Mouse (Mus musculus): Measurements from ENCODE around the gene Epas1.

The Epas1 gene

DNA sequence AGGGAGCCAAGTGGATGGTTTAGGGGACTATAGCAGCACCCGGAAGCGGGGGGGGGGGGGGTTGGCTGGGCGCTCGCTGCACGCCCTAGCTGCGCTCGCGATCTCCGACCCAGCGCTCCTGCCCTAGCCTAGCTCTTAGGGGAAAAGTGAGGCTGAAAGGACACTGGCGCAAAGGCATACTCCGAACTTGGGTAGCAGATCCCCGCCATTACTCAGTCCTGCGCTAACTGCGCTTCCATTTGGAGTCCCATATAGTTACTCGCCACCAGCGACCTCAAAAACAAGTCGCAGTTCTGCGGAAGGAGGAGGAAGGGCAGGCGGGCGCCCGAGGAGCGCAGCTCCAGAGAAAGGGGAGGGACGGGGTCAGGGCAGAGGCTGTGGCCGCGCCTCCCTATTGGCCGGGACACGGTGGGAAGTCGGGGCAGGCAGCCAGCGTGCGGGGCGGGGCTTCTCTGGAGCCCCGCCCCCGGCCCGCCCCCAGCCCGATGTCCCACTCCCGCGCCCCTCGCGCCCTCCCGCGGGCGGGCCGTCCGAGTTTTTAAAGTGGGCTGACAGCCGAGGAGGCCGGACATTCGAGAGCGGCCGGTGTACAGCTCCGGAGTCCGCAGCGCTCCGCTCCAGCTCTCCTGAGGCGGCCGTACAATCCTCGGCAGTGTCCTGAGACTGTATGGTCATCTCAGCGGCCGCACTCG, at the start of gene Epas1:
Gene Epas1, plus strand, starts transcription at position 571 of the 692 bp plus-strand sequence.
- ATAC-seq (ENCODE audit: low TSS enrichment) = peak; percentile 84

DNA sequence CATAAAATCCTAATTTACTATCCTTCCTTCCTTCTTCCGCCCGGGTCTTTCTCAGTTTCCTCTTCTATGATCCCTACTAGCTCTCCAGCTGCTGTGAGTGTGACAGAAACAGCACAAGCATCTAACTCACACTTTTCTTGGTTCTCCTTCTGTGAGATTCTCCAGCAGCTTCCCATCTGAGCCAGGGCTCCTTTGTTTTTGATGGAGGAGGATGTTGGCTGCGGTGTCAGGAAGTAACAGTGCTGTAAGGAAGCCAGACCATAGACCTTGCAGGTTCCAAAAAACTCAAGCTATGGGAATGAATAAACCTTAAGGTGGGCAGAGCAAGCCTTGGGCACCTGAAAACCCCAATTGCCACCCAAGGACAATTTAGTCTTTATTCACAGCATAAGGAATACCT, 48.3 kb upstream of the Epas1 start:
- no peak for ATAC-seq (ENCODE audit: low TSS enrichment)

GRCm38 (mm10) chr17:86706467-86706866, 47.0 kb upstream of the Epas1 start:
- no peak for ATAC-seq (ENCODE audit: low TSS enrichment)

- ATAC-seq (ENCODE audit: low TSS enrichment) = no peak
Measured at GRCm38 (mm10) chr17:86709803-86710202, 43.7 kb upstream of the Epas1 start.

DNA sequence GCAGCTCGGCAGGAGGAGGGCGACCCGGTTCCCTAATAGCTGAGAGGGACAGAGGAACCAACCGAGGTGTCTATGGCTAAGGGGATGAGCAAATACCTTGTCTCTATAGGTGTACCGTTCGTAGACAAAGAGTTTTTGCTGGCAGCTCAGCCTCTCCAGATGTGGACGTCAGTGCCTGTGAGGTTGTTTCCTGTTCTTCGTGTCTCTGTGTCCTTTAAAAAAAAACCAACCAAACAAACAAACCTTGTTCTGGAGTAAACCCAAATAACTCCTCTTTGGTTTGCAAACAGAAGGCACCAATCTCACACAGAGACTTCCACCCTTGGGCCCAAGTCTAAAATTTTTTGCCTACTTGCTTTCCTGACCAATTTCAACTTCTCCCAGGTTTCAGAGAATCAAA, 43.1 kb upstream of the Epas1 start:
- ATAC-seq (ENCODE audit: low TSS enrichment) = no peak

GRCm38 (mm10) chr17:86711949-86712348, 41.6 kb upstream of the Epas1 start:
- no peak for ATAC-seq (ENCODE audit: low TSS enrichment)

- no peak for ATAC-seq (ENCODE audit: low TSS enrichment)
Measured at GRCm38 (mm10) chr17:86712601-86713000, 40.9 kb upstream of the Epas1 start.

DNA sequence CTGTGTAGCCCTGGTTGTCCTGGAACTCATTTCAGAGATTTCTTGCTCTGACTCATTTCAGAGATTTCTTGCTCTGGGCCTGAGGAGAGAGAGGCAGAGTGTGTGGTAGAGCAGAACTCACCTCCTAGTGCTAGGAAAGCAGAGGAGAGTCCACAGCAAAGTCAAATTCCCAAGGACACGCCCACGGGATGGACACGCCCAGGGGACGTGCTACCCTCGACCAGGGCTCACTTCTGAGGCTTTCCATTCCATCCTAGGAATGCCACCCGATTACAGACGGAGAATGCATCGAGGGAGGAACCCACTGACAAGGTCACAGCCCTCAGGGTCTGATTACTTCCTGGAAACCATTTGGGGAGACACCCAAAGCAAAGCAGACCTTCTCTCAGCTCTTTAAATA, 39.9 kb upstream of the Epas1 start:
- ATAC-seq (ENCODE audit: low TSS enrichment) = no peak

DNA sequence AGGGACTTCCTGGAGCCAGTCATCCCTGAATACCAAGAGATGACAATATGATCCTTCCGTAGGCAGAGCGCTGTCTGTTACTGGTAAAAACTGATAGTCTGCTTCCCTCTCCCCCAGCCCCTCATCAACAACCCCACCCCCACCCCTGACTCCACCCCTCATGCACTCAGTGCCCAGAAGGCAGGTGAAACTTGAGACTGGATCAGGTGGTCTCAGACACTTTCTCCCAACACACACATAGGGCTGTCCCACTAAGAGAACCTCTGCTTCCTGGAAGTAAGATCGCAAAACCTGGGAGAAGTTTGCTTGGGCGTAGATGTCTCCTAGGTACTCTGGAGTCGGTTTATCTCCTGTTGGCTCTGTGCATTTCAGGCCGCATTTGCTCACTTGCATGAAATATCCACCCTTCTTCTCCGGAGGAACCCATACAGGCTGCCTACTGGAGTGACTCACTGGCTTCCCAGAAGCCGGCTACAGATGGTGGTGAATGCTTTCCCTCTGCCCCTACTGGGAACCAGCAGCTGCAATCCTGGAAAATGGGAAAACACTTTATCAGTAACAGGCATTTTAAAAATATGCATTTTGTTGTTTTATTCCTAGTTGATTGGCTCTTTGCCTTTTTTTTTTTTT, 28.6 kb upstream of the Epas1 start:
- ATAC-seq (ENCODE audit: low TSS enrichment) = peak; percentile 93

GRCm38 (mm10) chr17:86726480-86726879, 27.0 kb upstream of the Epas1 start:
- ATAC-seq (ENCODE audit: low TSS enrichment) = no peak

DNA sequence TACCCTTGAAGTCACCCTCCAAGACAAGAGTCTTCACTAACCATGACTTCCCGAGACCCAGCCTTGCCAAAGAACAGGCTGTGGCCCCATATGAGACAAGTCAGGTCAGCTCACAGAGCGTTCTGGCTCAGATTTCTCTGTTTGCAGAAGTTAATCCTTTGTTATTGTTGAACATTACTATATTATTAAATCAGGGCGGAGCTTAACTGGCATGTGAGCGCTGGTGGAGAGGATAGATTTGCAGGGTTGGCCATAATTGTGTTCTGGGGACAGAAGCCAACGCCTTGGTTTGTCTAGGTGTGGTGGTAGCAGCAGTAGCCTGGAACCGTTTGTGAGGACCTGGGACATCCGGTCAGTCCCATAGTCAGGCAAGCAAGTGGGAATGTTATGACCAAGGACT, 26.5 kb upstream of the Epas1 start:
- ATAC-seq (ENCODE audit: low TSS enrichment) = no peak

GRCm38 (mm10) chr17:86731273-86731672, 22.2 kb upstream of the Epas1 start:
- ATAC-seq (ENCODE audit: low TSS enrichment) = no peak

GRCm38 (mm10) chr17:86732024-86732423, 21.5 kb upstream of the Epas1 start:
- ATAC-seq (ENCODE audit: low TSS enrichment) = no peak

GRCm38 (mm10) chr17:86732522-86732921, 21.0 kb upstream of the Epas1 start:
- no peak for ATAC-seq (ENCODE audit: low TSS enrichment)

DNA sequence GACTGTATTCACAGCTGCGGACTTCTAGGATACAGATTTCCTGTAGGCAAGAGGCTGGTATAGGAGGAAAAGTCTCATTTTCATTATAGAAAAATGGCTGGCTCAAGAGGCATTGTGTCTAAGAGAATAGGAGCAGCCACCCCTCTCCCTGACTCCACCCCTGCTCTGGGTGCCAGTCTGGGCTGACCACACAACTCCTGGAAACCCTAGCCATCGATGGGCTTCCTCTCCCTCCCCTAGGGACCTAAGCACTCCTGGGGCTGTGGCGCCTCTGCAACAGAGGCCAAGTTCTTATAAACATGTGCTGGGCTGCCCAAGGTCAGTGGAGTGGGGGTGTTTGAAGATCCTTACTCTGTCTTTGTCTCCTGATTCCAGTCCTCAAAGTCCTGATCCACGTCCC, 19.9 kb upstream of the Epas1 start:
- no peak for ATAC-seq (ENCODE audit: low TSS enrichment)

DNA sequence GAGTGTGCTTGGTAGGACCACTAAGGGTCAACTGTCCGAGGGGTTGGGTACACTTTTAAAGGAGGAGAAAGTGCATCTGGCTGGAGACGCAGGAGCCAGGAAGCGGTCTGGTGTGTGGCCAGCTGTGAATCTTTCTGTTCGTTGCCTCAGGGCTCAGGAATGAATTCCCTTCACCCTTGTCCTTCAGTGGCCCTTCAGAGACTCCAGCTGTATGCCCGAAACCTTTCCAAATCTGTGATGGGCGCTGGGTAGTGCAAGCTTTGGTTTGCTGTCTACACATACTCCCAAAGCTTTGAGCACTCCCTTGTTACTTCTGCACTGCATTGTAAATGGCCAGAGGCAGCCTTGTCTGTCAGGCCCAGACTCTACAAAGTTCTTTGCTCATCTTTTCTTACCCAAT, 15.0 kb upstream of the Epas1 start:
- ATAC-seq (ENCODE audit: low TSS enrichment) = no peak

GRCm38 (mm10) chr17:86743351-86743941, 10.1 kb upstream of the Epas1 start:
- ATAC-seq (ENCODE audit: low TSS enrichment) = no peak

GRCm38 (mm10) chr17:86744943-86745342, 8.6 kb upstream of the Epas1 start:
- no peak for ATAC-seq (ENCODE audit: low TSS enrichment)

DNA sequence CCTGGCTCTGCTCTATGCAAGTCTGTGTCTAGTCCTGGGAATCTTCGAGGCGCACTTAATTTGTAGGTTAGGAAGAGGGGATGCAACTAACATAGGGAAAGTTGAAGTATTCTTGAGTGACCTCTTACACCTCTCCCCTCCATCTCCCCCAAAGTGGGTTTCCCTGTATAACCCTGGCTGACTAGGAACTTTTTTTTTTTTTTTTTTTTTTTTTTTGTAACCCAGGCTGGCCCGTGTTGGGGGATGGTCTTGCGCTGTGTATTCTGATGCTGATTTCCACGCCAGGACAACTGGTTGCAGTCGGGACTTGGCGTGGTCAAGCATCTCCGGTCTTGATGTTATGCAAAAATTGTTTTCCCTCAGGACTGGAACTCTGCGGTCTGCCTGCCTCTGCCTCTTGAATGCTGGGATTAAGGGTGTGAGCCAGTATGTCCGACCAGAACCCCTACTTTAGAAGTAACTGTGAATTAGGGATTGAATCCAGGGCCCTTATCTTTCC, 2.1 kb upstream of the Epas1 start:
- no peak for ATAC-seq (ENCODE audit: low TSS enrichment)

- ATAC-seq (ENCODE audit: low TSS enrichment) = no peak
Measured at GRCm38 (mm10) chr17:86753931-86754805, 668 bp downstream of the Epas1 start.

DNA sequence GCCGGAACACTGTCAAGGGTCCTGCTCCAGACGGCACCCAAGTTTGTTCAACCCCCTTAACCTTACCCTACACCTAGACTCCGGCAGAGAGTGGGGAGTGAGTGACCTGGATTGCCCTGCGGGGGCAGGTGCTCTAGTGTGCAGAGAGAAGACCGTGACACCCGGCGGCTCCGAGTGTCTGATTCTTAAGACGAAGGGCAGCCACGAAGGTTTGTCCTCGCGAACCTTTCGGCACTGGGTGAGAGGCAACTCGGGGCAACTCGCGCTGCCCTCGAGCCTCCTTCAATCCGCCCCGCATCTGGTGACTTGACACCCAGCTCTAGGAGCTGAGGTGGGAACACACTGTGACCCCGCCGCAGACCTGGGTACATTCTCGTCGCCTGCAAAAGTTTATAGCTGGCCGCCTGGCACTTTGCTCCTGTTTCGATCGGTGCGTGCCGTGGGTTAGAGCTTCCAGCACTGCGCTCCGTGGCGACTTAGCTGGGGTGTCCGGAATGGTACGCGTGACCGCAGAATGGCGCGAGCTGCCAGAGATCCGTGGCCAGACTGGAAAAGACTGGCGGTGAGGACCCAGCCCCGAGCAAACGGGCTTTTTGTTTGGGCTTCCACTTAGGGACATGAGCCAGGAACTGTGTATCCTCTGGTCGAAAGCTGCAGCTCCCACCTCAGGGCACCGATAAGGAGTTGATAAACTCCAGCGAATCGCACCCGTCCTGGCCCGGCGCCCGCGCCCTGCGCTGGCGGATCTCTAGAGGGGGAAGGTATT, 1.5 kb downstream of the Epas1 start:
- no peak for ATAC-seq (ENCODE audit: low TSS enrichment)
